Mouse (Mus musculus): ENCODE measurements around the gene Csf2rb2.

DNA sequence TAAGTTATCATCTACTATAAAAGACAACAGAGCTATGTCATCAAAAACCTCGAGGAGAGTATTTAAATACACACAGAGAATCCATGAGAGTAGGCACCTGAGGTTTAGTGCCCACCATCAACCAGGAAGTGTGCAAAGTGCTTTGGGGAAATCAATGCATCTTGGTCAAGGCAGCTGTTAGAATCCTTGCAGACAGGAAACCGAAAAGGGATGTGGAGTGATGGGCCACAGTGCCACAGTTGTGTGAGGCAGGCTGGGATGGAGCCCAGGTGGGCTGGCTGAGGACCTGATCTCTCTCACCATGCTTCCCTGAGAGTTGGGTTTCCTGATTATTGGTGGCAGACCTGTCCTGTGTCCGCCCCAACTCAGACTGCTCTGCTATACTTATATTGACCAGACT, 5.9 kb downstream of the Csf2rb2 start:
- TF ChIP-seq CTCF (IDR thresholded peaks at IDR 0.05; ENCODE audit: borderline replicate concordance, extremely low read depth, insufficient read depth, insufficient read length), result no peak
- TF ChIP-seq POLR2A (IDR thresholded peaks at IDR 0.05; ENCODE audit: borderline replicate concordance, extremely low read depth, insufficient read depth, insufficient read length, poor library complexity, severe bottlenecking), result no peak
